8 mouse cellular contexts compared by ENCODE assay signal in genomic region chr17:46247512-46248188, GRCm38 (mm10). TPM values are rescaled to one million over a fixed set of nuclear protein-coding genes. Genes with fewer than 3 reads are reported as not detected.
DNase-seq lines count a peak whose midpoint lies in the region; ATAC-seq and TF ChIP-seq lines count a peak whose summit lies in the region.

Gene Polr1c (minus strand): TSS chr17:46248054.
Gene Yipf3 (plus strand): TSS chr17:46248080.

- ATAC-seq in cerebellum, adult (ENCODE audit: insufficient number of reproducible peaks, low FRiP score, low TSS enrichment): peak; percentile 83
- peak; percentile 95 for ATAC-seq in forebrain, embryonic 14.5 days
- ATAC-seq in neural tube, embryonic 15.5 days (ENCODE audit: low FRiP score): peak; percentile 93

- peak within 1 kb of the TSS; percentile 95 for H3K9ac ChIP-seq in ES-Bruce4 (ENCODE audit: low read depth, poor library complexity, severe bottlenecking)
- H3K9ac ChIP-seq in forebrain, embryonic 14.5 days (ENCODE audit: low read length): peak within 1 kb of the TSS; percentile 95
- peak within 1 kb of the TSS; percentile 93 for H3K9ac ChIP-seq in neural tube, embryonic 15.5 days (replicated peaks)

- intact Hi-C loops in heart, postnatal 14 days (cut with DNase I): loop anchor here (5.0 kb wide), 1 partner anchor 135 kb away; the partner anchor contains the start of gene Zfp318

- H3K9me3 ChIP-seq in ES-Bruce4 (replicated peaks; ENCODE audit: control insufficient read depth, insufficient read depth, low read length, poor library complexity, severe bottlenecking): no peaks in the 10 kb centered on the region
- no peaks in the 10 kb centered on the region for H3K9me3 ChIP-seq in forebrain, embryonic 14.5 days (replicated peaks; ENCODE audit: control insufficient read depth, low read length)
- no peaks in the 10 kb centered on the region for H3K9me3 ChIP-seq in neural tube, embryonic 15.5 days (replicated peaks)

- peak within 1 kb of the TSS; percentile 91 for H3K4me3 ChIP-seq in ES-Bruce4 (ENCODE audit: low read depth, low read length)
- peak within 1 kb of the TSS; percentile 98 for H3K4me3 ChIP-seq in forebrain, embryonic 14.5 days (ENCODE audit: low read depth, low read length)
- H3K4me3 ChIP-seq in neural tube, embryonic 15.5 days (replicated peaks): peak within 1 kb of the TSS; percentile 81

- no peak for TF ChIP-seq CTCF in ES-Bruce4 (IDR thresholded peaks at IDR 0.05; ENCODE audit: low read depth, low read length)

- WGBS in forebrain, embryonic 14.5 days: under 1% methylated on average over 53 of the region's 53 CpGs
- WGBS in neural tube, embryonic 15.5 days: under 1% methylated on average over 53 of the region's 53 CpGs

- no peaks in the 10 kb centered on the region for H3K27me3 ChIP-seq in ES-Bruce4 (ENCODE audit: control insufficient read depth, insufficient read depth, low read length, poor library complexity, severe bottlenecking)
- no peaks in the 10 kb centered on the region for H3K27me3 ChIP-seq in forebrain, embryonic 14.5 days (replicated peaks; ENCODE audit: control insufficient read depth, insufficient read depth, low read length)
- no peaks in the 10 kb centered on the region for H3K27me3 ChIP-seq in neural tube, embryonic 15.5 days (replicated peaks)

- H3K4me1 ChIP-seq in ES-Bruce4 (ENCODE audit: control insufficient read depth, insufficient read depth, low read length): no peaks in the 10 kb centered on the region
- H3K4me1 ChIP-seq in forebrain, embryonic 14.5 days (ENCODE audit: control insufficient read depth, insufficient read depth, low read length): peaks cover 16% of the 10 kb centered on the region
- peaks cover 37% of the 10 kb centered on the region for H3K4me1 ChIP-seq in neural tube, embryonic 15.5 days

- H3K4me2 ChIP-seq in forebrain, embryonic 14.5 days (ENCODE audit: low read length): peak within 1 kb of the TSS; percentile 86
- H3K4me2 ChIP-seq in neural tube, embryonic 15.5 days: peak within 1 kb of the TSS; percentile 89

- no peak within 1 kb of the TSS for H3K27ac ChIP-seq in ES-Bruce4 (ENCODE audit: insufficient read depth, low read length)
- peak within 1 kb of the TSS; percentile 55 for H3K27ac ChIP-seq in forebrain, embryonic 14.5 days (ENCODE audit: low read depth, low read length)
- H3K27ac ChIP-seq in neural tube, embryonic 15.5 days (replicated peaks): peak within 1 kb of the TSS; percentile 89

- H3K36me3 ChIP-seq in ES-Bruce4 (ENCODE audit: control insufficient read depth, insufficient read depth, low read length, poor library complexity, severe bottlenecking): peaks cover 37% of the 10 kb centered on the region
- H3K36me3 ChIP-seq in forebrain, embryonic 14.5 days (ENCODE audit: control insufficient read depth, insufficient read depth, low read length): peaks cover 72% of the 10 kb centered on the region
- H3K36me3 ChIP-seq in neural tube, embryonic 15.5 days: peaks cover 74% of the 10 kb centered on the region

- TF ChIP-seq POLR2A in ES-Bruce4 (IDR thresholded peaks at IDR 0.05; ENCODE audit: insufficient read depth, low read length): peak; percentile 48

- peak; percentile 98 for DNase-seq in forebrain, embryonic 14.5 days (ENCODE audit: low spot score)
- DNase-seq in heart, postnatal 14 days: peak; percentile 93 to 97
- DNase-seq in layer of hippocampus, adult 11-12 months (ENCODE audit: low spot score): peak; percentile 95
- DNase-seq in lung, adult 18-20 months: peak; percentile 97
- DNase-seq in testis, postnatal 14 days (ENCODE audit: low spot score): peak; percentile 95

- no peak for TF ChIP-seq EP300 in ES-Bruce4 (IDR thresholded peaks at IDR 0.05; ENCODE audit: insufficient read depth, low read depth, low read length)

RNA-seq across cellular contexts. Expression of gene Polr1c, which starts in this region (rescaled TPM):
- 106 and 133 TPM in 2 replicates for polyA plus RNA-seq in ES-Bruce4 (2011; ENCODE audit: insufficient read depth, insufficient read length, low read depth, missing spikeins)
- polyA plus RNA-seq in forebrain, embryonic 14.5 days (2014; fragmentation: Nextera tagmentation; extraction: Ambion mirVana): 90.2 and 106 TPM in 2 replicates
- total RNA-seq in heart, postnatal 14 days (2021): 10 to 100 TPM; 19.1 to 27.3 TPM
- 73.7 and 76.4 TPM in 2 replicates for polyA plus RNA-seq in neural tube, embryonic 15.5 days (2015; fragmentation: Nextera tagmentation; extraction: Ambion mirVana)

RNA-seq across cellular contexts. Expression of gene Yipf3, which starts in this region (rescaled TPM):
- polyA plus RNA-seq in ES-Bruce4 (2011; ENCODE audit: insufficient read depth, insufficient read length, low read depth, missing spikeins): 57.0 and 64.0 TPM in 2 replicates
- polyA plus RNA-seq in forebrain, embryonic 14.5 days (2014; fragmentation: Nextera tagmentation; extraction: Ambion mirVana): 97.5 and 102 TPM in 2 replicates
- total RNA-seq in heart, postnatal 14 days (2021): 10 to 100 TPM; 72.4 to 77.7 TPM
- polyA plus RNA-seq in neural tube, embryonic 15.5 days (2015; fragmentation: Nextera tagmentation; extraction: Ambion mirVana): 87.8 and 97.8 TPM in 2 replicates
